Mouse (Mus musculus): ENCODE measurements at regions not wholly inside any gene's neighbourhood (a gene's known extent, or its start where the extent isn't known, plus 50 kb on each side); places are given as distances from the start of the nearest gene placed in this dataset.

DNA sequence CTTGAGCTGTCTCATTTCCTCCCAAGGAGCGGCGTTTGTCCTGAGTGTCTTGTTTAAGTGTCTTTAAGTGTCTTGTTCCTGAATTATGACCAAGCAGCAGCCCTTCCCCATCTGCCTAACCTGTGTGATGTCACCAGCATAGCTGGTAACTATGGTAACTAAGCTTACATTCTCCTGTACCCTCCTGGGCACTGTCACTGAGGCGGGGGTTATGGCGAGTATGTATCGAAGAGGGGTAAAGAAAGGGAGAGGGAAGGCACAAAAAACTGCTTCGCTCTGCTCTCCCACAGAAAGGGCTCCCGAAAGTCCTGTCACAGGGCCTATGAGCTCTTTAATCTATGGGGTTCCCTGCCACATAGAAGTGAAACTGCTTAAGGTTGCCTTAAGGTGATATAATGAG is 89.6 kb downstream of the Ppp4r2 start:
- no peak for DNase-seq

DNA sequence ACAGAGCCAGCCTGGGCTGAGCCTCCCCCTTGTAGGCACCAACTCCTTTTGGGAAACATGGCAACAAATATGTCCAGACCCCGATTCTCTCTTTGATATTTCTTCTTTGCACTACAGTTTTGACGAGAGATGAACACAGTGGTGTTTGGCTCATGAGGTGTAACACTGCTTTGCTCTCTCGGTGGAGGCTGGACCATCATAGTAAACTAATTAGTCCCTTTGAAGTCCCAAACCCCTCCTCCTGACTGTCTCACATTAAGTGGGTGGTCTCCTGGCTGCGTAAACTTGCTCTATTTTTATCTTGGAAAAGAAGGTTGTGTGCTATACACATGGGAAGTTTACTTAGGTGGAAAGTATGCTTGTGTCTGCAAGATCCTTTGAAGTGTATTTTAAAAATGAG is 90.3 kb downstream of the Ppp4r2 start:
- DNase-seq = no peak

DNA sequence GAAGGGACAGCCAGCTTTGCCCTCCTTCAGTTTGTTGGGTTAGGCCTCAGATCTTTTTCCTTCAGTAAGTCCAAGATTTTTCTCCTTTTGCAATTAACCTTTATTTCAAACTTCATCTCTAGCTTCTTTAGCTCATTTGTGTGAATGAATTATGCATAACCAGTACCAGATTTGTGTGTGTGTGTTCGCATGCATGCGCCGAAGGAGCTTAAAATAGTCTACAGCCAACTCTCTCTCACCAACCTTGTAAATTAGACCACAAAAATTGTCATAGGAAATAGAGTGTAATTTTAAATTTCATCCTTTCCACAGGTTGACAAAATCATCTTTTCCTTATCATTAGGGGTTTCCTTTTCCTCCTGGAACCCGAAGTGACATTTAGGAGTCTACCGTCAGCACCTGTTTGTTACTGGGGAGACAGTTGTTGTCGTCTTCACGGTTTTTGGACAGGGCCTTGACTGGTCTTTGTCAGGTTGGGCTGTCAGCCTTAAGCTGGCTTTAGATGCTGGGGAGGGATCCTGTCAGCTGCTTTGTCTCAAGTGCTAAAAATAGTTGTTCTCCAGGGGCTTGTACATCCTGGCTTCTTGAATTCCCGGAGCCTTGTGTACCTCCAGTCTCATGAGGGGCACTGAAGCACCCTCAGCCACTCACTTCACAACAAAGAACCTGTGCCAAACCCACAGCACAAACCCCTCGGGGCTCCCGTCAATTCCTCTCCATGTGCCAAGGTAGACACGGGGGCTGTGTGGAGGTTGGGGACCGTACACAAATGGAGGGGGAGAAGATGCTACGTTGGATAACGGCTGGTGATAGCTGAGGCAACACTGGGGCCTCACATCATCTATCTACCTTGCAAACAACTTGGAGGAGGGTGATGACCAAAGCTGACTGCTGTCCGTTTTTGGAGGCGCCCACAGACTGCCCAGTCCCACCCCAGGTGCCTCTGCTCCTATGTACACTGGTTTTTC is 95.7 kb downstream of the Ppp4r2 start:
- no peak for DNase-seq

DNA sequence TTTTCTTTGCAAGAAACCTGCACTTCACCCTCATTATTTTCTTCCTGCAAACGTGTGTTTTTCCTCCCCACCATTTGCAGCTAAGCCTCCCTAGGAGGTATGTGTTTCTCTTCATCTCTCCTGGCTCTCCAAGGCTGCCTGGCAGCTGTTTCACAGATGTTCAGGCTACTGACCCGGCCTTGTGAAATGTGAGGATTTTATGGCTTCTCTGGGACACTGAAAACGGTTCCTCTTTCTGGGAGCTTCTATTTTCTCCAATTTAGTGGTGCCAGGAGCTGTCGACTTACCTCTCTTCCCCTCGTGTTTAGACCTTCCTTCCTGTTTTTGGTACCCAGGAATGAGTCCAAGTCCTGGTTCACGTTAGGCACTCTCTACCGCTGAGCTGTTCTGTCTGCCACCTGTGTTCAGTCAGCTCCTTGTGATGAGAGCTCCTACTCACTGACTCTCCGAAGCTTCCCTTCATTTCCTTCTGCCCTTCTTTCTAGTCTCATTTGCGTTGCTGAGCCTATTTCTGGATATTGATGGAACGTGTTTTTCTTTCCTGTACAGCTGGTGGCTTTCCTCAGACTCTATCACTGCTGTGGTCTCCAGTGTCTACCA is 96.4 kb downstream of the Ppp4r2 start:
- DNase-seq = peak in 1 of 2 experiments; percentile 17

DNA sequence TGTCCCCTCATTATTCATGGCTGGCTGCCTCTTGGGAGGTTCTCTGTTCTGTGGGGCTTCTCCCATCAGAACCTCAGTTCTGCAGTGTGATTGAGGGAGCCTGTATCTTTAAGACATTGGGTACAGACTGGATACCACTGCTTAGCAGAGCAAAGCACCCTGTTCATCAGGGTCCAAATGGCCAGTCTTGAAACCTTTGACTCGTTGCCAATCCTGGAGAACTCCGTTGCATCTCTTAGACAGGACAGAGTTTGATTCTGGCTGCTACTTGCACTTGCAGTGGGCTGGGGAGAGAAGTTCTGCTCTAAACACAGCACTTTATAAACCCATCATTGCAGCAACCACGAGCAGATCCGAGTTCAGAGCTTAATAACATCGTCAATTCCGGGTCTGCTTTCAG is 97.3 kb downstream of the Ppp4r2 start:
- no peak for DNase-seq

DNA sequence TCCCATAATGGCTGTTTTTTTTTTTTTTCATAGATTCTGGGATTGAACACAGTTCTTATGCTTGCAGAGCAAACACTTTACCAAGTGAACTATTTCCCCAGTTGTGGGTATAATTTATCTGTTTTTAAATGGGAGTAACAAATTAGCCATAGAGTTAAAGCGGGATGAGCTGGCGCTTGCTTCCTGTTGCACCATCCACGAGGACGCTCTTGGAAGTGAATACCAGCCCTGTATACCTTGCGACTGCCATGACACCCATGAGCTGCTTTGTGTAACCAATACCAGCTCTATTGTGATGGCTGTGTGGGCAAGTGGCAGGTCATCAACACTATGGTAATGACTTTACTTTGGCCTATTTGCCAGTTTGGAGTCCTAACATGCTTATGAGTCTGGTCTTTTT is 101.0 kb downstream of the Ppp4r2 start:
- DNase-seq = no peak

DNA sequence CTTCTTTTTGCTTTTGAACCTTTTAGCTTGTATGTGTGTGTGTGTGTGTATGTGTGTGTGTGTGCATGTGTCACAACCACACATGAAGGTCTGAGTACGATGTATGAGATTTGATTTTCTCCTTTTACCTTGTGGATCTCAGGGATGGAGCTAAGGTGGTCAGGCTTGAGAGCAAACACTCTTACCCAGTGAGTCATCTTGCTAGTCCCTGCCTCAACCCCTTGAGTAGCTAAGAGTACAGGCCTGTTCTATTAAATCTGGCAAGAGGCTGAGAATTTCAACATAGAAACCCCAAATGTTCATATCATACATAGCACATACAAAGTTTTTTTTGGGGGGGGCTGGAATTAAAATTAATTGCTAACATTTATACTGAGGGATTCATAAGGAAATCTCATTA is 104.4 kb downstream of the Ppp4r2 start:
- no peak for DNase-seq

DNA sequence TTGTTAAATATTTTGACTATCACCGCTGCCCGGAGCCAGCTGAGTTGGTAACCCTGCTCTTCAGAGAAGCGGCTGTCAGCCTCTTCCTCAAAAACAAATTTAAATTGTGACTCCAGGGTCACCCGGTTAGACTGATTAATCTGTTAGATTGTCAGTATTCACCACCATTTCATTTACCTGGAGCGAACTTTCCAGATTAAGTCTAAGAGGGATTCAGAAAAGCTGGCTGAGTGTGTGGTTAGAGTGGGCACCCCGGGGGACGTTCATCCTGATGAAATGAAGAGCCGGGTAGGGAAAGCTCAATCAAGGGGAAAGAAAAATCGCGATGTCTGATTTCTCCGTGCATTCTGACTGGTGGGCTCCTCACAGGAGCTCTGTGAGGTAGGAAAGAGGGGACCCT is 105.0 kb downstream of the Ppp4r2 start:
- DNase-seq = no peak

DNA sequence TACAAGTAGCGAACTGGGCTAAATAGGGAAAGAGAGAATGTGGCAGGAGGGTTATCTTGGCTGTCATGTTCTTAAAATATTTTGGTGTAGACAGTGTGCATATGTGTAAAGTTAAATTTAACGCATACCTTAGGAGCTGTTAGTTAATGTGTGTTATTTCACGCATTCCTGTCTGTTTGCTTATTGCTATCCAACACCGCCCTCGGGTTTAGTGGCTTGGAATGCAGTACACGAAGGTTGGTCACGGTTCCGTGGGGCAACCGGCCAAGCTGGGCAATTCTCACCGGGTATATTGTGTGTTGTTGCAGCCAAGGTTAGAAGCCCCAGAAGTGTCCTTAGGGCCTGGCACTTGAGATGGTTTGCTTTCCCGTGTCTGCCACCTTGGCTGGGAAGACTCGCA is 105.6 kb downstream of the Ppp4r2 start:
- peak in 1 of 2 experiments; percentile 12 for DNase-seq

DNA sequence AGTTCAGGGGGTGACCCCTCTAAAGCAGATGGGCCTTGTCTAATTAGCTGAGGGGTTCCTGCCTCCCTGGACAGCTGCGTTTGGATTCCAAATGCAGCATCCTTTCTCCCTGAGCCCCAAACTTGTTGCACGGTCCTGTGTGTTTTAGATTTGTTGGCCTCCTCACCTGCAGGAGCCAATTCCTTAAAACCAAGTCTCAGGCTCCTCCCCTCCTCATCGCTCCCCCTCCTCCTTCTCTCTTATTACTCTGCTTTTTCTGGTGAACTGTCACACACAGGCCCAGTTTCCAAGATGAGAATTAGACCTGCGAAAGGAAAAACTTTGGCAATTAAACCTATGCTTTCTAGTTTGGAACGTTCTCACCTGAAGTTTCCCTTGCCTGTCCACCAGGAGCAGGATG is 106.3 kb downstream of the Ppp4r2 start:
- no peak for DNase-seq

DNA sequence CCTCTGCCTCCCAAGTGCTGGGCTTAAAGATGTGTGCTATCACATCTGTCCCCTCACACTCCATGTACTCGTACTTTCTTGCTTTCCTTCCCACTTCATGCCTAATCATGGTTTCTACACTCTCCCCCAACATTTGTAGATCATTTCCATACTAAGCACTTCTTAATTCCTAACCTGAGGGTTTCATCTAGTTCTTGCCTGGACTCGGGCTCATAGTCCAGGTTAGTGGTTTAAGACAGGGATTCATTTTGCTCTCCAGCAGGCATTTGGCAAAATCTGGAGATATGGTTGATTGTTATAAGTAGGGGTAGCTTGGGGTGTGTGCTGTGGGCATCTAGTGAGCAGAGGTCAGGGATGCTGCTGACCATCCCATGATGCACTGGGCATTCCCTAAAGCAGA is 108.3 kb downstream of the Ppp4r2 start:
- DNase-seq = no peak

DNA sequence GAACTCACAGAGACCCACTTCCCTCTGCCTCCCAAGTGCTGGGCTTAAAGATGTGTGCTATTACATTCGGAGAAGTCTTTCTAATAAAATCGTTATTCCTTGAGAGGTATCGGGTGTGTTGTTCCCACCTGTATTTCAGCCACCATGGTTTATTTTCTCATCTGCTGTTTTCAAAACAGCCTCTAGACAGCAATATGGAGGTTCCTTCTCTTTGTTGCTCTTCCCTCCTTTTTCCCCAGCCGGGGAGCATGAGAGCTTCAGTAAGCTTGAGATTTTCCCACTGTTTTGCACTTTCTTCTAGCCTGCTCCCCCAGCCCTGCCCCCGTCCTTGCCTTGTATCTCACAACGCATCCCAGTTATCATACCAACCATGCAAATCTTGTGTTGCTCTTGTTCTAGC is 109.5 kb downstream of the Ppp4r2 start:
- no peak for DNase-seq

DNA sequence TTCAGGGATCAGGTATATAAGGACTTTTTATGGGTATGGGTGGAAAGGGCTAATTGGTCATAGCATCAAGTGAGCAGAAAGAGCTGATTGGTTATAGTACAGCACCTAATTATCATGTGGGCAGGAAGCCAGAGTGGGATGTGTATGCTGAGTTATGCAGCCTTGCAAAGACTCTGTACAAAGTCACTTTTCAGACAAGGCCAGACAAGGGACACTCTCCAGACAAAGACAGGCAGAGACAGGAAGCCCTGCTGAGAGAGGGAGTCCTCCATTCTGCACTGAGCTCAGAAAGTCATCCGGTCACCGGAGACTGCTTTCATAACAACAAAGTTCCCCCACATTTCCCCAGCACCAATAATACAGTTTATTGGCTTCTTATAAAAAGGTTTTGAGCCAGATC is 112.4 kb downstream of the Ppp4r2 start:
- no peak for DNase-seq

DNA sequence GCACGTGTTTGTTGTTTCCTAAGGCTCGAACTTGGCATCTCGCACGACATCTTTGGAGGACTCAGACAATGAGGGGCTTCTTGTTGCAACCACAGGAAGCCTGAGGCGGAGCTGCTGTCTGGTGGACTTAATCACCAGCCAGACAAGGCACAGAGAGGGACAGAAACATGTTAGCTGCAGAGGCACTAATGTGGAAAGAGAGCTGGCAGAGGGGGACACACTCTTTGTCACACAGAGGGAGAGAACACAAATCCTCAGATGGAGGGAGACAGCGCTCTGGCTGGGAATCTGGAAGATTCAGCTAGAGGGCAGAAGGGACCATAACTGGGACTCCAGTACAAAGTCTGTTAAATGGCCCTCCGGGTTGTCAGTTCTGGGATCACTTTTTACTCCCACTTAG is 114.9 kb downstream of the Ppp4r2 start:
- DNase-seq = no peak

DNA sequence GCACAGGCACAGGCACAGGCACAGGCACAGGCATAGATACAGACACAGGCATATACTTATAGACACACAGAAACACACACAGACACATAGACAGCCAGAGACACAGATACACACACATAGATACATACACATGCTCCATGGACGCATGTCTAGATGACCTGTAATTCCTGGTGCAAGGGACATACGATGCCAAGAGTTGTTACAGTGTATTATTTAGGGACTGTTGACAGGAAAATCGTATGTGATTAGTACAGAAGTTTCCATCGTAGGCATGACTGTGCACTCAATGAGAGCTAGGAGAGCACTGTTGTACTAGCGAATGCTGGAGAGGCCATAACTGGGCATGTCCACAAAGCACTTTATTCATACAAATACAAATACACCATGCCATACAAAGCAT is 118.2 kb downstream of the Ppp4r2 start:
- DNase-seq = no peak

DNA sequence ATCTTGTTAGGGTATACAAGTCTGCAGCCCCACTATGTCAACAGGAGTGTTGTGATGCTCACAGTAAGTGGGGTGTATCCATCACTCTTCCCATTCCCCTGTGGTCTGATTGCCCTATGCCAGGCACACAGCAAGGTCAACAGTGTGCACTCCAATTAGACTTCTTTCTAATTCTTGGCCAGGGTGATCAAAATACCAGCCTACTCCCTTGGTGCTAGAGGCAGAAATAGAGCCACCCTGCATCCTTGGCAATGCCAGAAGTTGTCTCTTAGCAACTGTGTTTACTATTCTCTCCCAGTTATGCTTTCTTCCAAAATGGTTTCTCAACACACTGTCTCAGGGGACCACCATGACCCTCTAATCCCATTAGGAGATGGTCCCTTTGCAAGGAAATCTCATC is 119.0 kb downstream of the Ppp4r2 start:
- no peak for DNase-seq

DNA sequence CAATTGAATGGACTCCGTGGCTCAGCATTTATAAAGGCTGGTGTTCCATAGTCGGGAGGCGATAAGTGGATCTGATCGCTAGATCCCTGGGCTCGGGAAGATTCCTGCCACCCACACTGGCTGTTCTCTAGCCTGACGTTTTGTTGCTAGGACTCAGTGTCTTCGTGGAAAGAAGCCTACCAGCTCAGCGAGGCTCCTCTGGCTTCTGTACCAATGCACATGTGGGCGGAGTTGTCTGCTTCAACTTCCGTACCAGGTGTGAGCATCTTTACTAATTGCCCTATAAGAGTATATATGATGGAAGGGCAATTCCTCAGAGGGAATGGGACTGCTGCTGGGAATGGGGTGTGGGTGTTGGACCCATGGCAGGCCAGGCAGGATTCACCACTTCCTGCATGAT is 121.1 kb downstream of the Ppp4r2 start:
- DNase-seq = no peak

DNA sequence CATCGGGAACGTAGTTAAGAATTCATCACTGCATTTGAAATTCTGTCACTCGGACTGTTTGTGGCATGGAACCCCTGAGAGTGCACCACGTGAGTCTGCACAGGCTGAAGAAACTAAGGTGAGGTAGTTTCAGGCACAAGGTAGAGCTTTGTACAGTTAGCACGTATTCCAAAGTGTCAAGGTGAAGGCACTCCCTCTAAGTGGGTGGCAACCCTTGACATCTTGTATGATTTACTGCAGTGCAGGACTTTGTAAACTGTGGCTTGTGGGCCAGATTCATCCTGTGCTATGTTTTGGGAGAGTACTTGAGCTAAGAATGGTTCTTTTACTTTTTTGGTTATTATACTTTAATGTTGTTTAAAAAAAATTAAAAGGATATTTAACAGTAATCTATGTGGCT is 133.1 kb downstream of the Ppp4r2 start:
- DNase-seq = no peak

DNA sequence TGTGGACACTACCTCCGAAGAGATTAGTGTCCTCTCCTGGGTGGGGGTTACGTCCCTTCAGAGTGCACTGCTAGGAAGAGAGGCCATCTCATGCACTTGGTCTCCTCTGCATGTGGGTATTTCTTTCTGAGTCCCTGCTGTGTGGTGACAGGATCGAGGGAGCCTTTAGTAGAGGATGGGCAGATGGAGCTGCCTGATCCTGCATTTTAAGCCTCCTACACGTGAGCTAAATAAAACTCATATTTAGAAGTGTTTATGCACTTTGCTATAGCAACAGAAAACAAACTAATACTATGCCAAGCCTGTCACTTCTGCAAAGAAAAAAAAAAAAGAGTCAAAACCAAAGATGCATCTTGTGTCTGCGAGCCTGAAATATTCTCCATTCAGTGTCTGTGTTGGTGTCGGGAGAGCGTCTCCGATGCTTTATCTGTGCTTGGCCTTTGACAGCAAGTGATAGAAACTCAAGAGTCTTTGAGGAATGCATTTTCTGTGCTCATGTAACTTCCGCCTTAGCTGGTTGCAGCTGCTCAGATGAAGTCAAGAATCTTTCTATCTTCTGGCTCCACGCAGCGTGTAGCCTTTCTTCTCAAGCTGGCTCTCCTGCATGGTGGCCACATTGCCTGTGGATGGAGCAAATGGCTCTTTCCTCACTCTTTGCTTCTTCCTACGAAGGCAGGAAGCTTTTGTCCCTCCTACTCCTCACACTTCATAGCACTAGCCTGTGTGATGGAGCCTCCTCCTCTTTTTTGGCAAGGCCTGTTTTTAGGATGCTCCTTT is 134.8 kb downstream of the Ppp4r2 start:
- DNase-seq = no peak

DNA sequence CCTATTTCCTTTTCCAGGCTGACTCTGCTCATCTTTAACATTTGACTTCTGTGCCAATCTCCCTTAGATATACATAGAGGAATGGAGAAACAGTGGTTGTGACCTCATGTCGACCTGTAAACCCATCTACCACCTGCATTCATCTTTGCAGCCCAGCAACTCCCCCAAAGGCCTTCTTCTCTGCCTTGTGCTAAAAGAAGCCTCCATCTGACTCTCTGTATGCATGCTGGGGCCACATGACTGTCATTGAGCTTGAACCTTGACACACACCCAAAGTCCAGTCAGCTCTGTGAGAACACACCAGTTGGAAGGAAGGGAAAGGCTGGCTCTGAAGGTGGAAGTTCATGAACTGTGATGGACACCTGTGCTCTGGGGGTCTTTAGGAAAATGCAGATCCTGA is 135.5 kb downstream of the Ppp4r2 start:
- no peak for DNase-seq

DNA sequence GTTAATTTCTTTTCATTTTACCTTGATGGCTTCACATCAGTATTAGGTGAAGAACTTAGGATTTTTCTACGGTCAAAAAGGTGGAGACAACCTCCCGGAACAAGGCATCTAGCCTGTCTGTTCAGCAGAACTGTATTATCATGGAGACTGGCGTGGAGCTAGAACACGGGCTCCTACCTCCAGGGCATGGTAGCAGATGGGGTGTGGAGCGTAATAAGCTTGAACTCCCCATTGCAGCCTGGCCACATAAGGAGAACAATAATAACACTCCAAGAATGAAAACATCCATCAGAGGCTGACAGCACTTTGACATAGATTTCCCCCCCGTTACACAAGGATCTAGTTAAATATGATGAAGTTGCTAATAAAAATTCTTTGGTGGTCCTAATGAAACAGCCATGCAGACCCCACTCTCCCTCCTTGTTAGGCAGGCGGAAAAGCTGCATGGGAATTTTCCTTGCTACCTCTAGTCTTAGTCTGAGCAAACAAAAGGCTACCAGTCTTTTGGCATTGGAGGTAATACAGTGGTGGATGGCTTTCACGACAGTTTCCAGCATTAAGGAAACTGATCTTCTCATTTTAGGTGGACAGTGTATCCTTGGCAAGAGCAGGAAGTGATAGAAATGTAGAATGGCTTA is 137.5 kb downstream of the Ppp4r2 start:
- no peak for DNase-seq

DNA sequence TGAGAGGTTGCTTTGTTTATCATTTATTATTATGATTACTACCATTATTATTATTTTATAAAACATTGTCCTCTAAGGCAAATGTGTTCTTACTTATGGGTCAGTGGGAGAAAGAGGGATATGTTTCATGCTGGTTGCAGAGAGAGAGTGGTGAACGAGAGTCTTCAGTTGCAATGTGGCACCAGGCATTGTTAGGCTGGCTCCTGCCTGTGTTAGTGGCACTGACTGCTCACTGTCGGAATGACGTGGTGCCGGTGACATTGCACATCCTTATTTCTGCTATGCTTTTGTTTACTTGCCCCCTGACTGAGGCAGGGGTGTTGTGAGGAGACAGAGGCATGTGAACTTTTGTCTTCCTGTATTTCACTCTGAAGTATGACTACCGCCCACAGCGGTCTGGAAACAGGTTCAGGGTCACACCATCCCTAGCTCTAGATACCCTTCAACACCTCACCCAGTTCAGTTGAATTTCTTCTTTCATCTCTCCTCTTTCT is 138.1 kb downstream of the Ppp4r2 start:
- DNase-seq = no peak

Measured in heart, adult 18-20 months (tissue).